Mouse (Mus musculus) brain, adult 2 months (tissue): ENCODE results near the gene Ly9.

ENCODE experiments used
- DNase-seq: peaks from one replicate; pipeline ENCODE4 v3.0.0; 2011; ENCODE audit warnings: low read depth, low spot score

The Ly9 gene

GRCm38 (mm10) chr1:171607176-171607575 is at the start of gene Ly9:
Ly9 (minus strand) TSS chr1:171607410.
- no peak for DNase-seq

- DNase-seq, result no peak
Observed at GRCm38 (mm10) chr1:171652734-171653133, 45.5 kb upstream of the Ly9 start, which contains the start of gene Slamf7. Slamf7 (minus strand) TSS chr1:171653035.

DNA sequence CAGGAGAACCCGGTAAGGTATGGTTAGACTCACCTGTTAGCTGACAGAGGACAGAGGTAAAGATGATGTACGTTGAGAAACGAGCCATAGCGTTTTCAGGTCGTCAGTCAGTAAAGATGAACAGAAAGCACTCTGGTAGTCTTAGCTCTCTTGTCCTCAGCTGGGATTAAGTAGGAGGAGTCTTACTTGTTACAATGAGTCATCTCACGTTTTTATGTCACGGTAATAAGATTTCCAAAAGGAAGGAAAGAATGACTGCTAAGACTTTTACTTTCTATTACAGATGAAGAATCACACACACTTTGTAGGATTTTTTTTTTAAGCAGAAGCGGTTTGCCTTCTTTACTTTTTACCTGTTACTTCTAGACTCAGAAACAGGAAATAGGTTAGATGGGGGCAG is 41.6 kb upstream of the Ly9 start:
- no peak for DNase-seq

- DNase-seq, result no peak
Observed at GRCm38 (mm10) chr1:171647716-171648115, 40.5 kb upstream of the Ly9 start.

DNA sequence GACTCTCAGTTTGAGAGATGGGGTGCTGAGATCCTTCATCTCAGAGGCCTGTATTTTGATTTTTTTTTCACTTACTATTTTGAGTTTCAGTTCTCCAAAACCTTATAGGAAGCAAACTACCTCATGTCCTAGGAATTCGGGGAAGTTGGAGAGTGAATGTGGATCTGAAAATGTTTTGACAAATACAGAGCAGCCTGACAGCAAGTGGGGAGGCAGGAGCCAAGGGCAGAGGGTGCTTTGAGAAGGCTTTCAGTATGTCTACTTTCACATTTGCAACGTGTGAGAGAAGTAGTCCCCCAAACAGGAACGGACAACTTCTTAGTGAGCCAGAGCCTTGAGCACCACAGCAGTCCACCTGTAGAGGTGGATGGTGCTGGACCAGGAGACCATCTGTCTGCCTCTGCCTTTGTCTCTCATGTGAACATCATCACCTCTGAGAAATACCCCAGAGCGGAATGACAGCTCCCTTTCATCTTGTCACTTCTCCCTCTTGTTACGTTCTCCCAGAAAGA is 39.3 kb upstream of the Ly9 start:
- DNase-seq, result no peak

DNA sequence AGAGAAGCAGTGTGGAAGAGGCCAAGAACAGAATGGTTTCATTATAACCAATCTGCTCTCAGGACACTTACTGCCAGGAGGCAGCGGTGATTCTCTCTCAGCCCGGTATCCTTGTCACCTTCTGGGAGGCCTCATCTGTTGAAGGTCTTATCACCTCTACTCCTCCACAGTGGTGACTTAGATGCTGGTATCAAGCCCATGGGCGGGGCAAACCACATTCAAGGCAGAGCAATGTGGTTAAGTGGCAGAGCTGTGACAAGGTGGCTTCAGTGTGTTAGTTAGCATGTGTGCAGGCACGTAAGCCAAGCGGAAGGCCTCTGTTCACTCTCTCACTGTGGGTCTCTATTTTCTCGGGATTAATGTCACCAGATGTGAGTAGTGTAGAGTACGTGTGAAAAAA is 36.4 kb upstream of the Ly9 start:
- DNase-seq, result no peak

- no peak for DNase-seq
Observed at GRCm38 (mm10) chr1:171640796-171641195, 33.6 kb upstream of the Ly9 start.

DNA sequence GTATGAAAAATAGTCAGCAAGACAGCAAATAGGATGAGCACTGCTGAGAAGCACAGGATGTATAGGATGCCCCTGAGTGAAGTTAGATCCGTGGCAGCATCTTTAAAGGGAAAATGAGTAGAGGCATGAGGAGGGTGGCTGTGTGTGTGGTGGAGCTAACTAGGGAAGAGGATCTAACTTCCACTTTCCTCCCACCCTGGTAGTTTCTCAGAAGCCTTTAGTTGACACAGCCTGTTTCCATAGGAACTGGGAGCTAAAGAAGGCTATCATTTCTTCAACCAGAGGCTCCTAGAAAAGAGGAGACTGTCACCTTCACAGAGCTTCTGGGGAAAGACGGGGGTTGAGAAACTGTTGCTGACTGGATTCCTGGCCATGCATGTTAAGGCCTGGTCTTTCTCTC is 31.5 kb upstream of the Ly9 start:
- DNase-seq, result peak; percentile 62

GRCm38 (mm10) chr1:171637101-171637500 is 29.9 kb upstream of the Ly9 start:
- DNase-seq, result no peak

DNA sequence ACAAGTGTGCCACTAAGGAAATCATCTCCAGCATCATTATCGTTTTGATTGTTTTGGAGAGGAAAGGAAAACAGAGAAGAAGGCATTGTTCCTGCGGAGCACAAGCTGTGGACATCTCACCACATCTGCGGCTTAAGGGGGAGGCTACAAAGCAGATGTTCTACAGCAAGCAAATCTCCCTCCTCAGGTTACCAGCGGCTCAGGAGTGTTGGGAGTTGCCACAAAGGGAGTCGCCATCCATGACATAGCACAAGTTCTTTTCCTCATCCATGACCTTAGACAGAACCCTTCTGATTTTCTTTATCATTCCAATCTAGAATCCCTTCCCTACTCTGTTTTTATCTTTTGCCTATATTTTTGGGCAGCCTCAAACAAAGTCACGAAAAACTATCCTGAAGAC is 28.5 kb upstream of the Ly9 start:
- no peak for DNase-seq

GRCm38 (mm10) chr1:171631447-171631846 is 24.2 kb upstream of the Ly9 start:
- peak; percentile 73 for DNase-seq

- peak; percentile 45 for DNase-seq
Observed at GRCm38 (mm10) chr1:171630912-171631311, 23.7 kb upstream of the Ly9 start.

DNA sequence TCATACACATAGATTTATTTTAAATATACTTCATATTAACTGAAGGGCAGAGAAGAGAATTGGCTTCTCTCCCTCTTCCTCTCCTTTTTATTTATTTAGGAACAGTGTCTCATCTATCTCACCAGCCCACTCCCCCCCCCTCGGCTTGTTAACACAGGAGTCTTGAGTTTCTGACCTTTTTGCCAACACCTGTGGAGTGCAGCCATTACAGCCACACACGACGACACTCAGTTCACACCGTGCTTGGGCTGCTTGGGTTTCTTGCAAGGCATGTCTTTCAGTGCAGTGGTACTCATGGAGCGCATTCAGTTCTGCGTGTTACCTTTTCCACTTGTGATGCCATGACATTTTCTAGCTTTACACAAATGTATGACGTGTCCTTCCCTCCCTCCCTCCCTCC is 22.8 kb upstream of the Ly9 start:
- no peak for DNase-seq

- DNase-seq, result no peak
Observed at GRCm38 (mm10) chr1:171629168-171629567, 22.0 kb upstream of the Ly9 start.

DNA sequence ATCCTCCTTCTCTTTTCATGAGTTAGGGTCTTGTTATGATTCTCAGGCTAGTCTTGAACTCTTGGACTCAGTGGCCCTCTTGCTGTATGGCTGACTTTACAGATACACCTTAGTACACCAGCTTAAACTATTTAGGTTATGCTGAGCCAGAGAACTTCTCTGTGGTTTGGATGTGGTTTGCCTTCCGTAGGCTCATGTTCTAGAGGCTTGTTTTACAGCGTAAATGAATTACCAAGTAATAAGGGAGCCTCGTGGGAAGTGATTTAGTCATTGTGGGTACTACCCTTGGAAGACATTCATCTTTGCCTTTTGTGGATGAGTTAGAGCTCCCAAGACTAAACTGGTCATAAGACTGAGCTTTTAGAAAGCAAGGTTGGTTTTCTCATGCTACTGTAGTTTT is 20.6 kb upstream of the Ly9 start:
- no peak for DNase-seq

GRCm38 (mm10) chr1:171620091-171620490 is 12.9 kb upstream of the Ly9 start:
- DNase-seq, result no peak

DNA sequence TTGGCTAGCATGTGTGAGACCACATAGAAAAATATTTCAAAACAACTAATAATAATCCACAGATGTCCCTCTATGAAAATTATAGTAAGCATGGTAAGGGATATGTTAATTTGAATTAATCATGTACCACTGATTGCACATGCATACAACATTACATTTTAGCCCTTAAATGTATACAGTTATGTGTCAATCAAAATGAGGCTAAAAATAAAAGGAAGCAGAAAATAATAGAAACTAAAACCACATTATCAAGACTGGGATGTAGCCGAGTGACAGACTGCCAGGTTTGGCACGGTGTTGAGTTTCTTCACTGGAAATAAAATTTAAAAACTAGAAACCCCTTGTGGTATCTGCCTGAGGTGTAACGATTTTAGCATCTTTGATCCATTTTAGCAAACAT is 12.4 kb upstream of the Ly9 start:
- no peak for DNase-seq

GRCm38 (mm10) chr1:171619001-171619400 is 11.8 kb upstream of the Ly9 start:
- peak; percentile 77 for DNase-seq

- peak; percentile 23 for DNase-seq
Observed at GRCm38 (mm10) chr1:171616881-171617515, 9.8 kb upstream of the Ly9 start.

GRCm38 (mm10) chr1:171613962-171614361 is 6.8 kb upstream of the Ly9 start:
- peak; percentile 17 for DNase-seq

DNA sequence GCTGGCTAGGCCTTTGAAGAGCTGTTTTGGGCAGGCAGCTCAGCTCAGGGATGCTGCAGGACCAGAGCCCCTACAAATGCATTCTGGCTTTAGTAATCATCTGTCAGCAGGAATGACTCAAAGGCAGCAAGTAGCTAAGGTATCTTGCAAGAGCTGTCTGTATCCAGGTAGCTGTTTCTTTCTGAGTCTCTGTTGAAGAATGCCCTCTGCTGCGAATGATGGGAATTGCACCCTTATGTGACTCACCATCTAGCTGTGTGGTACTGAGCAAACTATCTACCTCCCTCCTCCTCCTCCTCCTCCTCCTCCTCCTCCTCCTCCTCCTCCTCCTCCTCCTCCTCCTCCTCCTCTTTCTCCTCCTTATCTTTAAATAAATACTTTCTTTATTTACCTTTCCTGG is 3.6 kb upstream of the Ly9 start:
- DNase-seq, result peak; percentile 10

DNA sequence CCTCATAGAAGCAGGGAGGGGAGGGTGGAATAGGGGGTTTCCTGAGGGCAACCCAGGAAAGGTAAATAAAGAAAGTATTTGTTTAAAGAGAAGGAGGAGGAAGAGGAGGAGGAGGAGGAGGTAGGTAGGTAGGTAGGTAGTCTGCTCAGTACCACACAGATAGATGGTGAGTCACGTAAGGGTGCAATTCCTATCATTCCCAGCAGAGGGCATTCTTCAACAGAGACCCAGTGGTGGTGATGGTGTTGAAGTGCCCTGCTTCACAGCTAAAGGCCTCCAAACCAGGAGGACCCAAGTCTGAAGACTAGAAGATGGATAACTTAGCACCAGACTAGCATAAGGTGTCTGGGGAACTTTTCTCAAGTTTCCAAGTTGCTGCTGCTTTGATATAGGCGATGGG is 2.8 kb upstream of the Ly9 start:
- no peak for DNase-seq

GRCm38 (mm10) chr1:171606656-171607055 is 554 bp downstream of the Ly9 start:
- no peak for DNase-seq

DNA sequence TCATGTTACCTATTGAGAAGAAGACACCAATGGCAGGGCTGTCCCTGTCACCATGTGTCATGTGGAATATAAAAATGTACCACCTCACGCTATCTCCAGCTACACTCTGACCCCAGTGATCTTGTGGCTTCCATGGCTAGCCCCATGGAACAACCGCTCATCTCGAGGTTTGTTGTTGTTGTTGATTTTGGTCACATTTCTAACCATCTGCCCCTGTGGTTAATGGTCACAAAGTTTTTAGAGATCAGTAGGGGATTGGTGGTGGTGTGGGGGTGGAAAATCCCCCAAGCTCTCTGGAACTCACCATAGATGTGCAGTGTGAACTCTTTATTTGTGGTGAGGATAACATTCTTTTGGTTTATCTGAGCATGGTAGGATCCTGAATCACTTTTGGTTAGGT is 2.5 kb downstream of the Ly9 start:
- DNase-seq, result no peak
